Mouse (Mus musculus): ENCODE data around the gene Aldh3b3.

- no peak for TF ChIP-seq EP300 (IDR thresholded peaks at IDR 0.05; ENCODE audit: low read length)
- no peak for TF ChIP-seq CTCF (conservative IDR thresholded peaks at IDR 0.05 in 1 of 2, IDR thresholded peaks at IDR 0.05 in 1 of 2; ENCODE audit: low read depth in 2 of 2, low read length in 2 of 2)
- no peak for TF ChIP-seq ETS1 (conservative IDR thresholded peaks at IDR 0.05; ENCODE audit: low read depth, low read length)
- TF ChIP-seq HCFC1 (IDR thresholded peaks at IDR 0.05; ENCODE audit: low read depth, low read length): no peak
- no peak for TF ChIP-seq ZNF384 (IDR thresholded peaks at IDR 0.05; ENCODE audit: low read depth, low read length)
- no peak for TF ChIP-seq POLR2A (IDR thresholded peaks at IDR 0.05; ENCODE audit: low read depth, low read length)
- TF ChIP-seq TCF12 (IDR thresholded peaks at IDR 0.05; ENCODE audit: low read depth, low read length): no peak
- no peak for TF ChIP-seq ZKSCAN1 (IDR thresholded peaks at IDR 0.05; ENCODE audit: borderline replicate concordance, low read depth, low read length)
- TF ChIP-seq MAFK (IDR thresholded peaks at IDR 0.05; ENCODE audit: insufficient replicate concordance, low read length): no peak
- TF ChIP-seq ZC3H11A (IDR thresholded peaks at IDR 0.05; ENCODE audit: low read depth, low read length): no peak
- no peak for TF ChIP-seq NELFE (IDR thresholded peaks at IDR 0.05; ENCODE audit: low read depth, low read length)
- no peak for TF ChIP-seq CHD2 (IDR thresholded peaks at IDR 0.05; ENCODE audit: low read length)
- TF ChIP-seq BHLHE40 (IDR thresholded peaks at IDR 0.05; ENCODE audit: low read depth, low read length): no peak
Measured at GRCm38 (mm10) chr19:3955033-3955432, 3.4 kb upstream of the Aldh3b3 start.
